Mouse (Mus musculus): ENCODE measurements around the gene Nsun7. TPM values are rescaled to one million over a fixed set of nuclear protein-coding genes. Genes with fewer than 3 reads are reported as not detected.
A peak's percentile ranks its signal among the peaks of the same experiment; 100 is the strongest.
"Not testable (repeated sequence)": the region's sequence is repeated elsewhere in the genome, so short reads cannot be mapped to it uniquely, and the experiment has no call there.

Gene Nsun7
- polyA plus RNA-seq, 1 experiment from 2014 or later = 0.65 TPM

GRCm38 (mm10) chr5:66232456-66232855, 27.2 kb upstream of the Nsun7 start:
- WGBS = 71% methylated on average over 3 of the region's 3 CpGs
- Histone ChIP-seq H3K4me1 (ENCODE audit: control insufficient read depth, insufficient read depth, low read length) (no peaks in the 10 kb centered on the region), H3K9me3 (ENCODE audit: control insufficient read depth, low read length) (no peaks in the 10 kb centered on the region), H3K36me3 (ENCODE audit: control insufficient read depth, insufficient read depth, low read length) (no peaks in the 10 kb centered on the region), H3K27me3 (ENCODE audit: control insufficient read depth, insufficient read depth, low read length) (no peaks in the 10 kb centered on the region), H3K4me2 (ENCODE audit: low read depth) (no peak overlapping the region), H3K27ac (ENCODE audit: low read depth, low read length) (no peak overlapping the region), H3K4me3 (ENCODE audit: low read depth, low read length) (no peak overlapping the region), H3K9ac (ENCODE audit: low read length) (no peak overlapping the region)
- DNase-seq (ENCODE audit: low spot score) (no peak), ATAC-seq (ENCODE audit: insufficient read depth, low FRiP score, low TSS enrichment) (no peak)

GRCm38 (mm10) chr5:66241894-66242293, 17.8 kb upstream of the Nsun7 start:
- H3K36me3 ChIP-seq (ENCODE audit: control insufficient read depth, insufficient read depth, low read length) = no peaks in the 10 kb centered on the region
- H3K9me3 ChIP-seq (ENCODE audit: control insufficient read depth, low read length) = no peaks in the 10 kb centered on the region

DNA sequence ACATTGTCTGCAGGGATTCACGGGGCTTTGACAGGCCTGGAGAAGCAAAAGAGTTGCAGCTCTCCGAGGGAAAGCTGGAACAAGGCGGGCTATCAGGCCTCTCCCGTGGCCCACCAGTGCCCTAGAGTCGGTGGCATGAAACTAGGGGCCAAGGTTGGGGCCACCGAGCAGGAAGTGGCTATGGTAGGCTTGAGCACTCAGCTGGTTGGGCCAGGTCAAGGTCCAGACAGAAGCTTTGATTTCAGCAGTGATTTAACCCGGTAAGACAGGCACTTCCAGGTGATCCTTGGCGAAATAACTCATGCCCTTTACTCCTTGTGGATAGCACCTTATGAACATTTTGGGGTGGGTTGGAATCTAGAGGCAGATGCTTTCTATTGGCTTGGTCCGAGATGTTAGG, 16.2 kb upstream of the Nsun7 start:
- H3K36me3 ChIP-seq (ENCODE audit: control insufficient read depth, insufficient read depth, low read length) = no peaks in the 10 kb centered on the region
- no peaks in the 10 kb centered on the region for H3K4me1 ChIP-seq (ENCODE audit: control insufficient read depth, insufficient read depth, low read length)
- no peaks in the 10 kb centered on the region for H3K27me3 ChIP-seq (ENCODE audit: control insufficient read depth, insufficient read depth, low read length)
- no peak overlapping the region for H3K9ac ChIP-seq (ENCODE audit: low read length)
- H3K4me3 ChIP-seq (ENCODE audit: low read depth, low read length) = no peak overlapping the region
- H3K4me2 ChIP-seq (ENCODE audit: low read depth) = no peak overlapping the region
- WGBS = 81% methylated on average over 9 of the region's 9 CpGs
- no peaks in the 10 kb centered on the region for H3K9me3 ChIP-seq (ENCODE audit: control insufficient read depth, low read length)
- DNase-seq (ENCODE audit: low spot score) = no peak
- no peak for ATAC-seq (ENCODE audit: insufficient read depth, low FRiP score, low TSS enrichment)
- H3K27ac ChIP-seq (ENCODE audit: low read depth, low read length) = no peak overlapping the region

More at GRCm38 (mm10) chr5:66241894-66242293, 17.8 kb upstream of the Nsun7 start:
- no peak overlapping the region for H3K27ac ChIP-seq (ENCODE audit: low read depth, low read length)
- H3K27me3 ChIP-seq (ENCODE audit: control insufficient read depth, insufficient read depth, low read length) = no peaks in the 10 kb centered on the region
- no peak overlapping the region for H3K9ac ChIP-seq (ENCODE audit: low read length)
- no peak overlapping the region for H3K4me2 ChIP-seq (ENCODE audit: low read depth)
- H3K4me3 ChIP-seq (ENCODE audit: low read depth, low read length) = no peak overlapping the region
- DNase-seq (ENCODE audit: low spot score) = no peak
- H3K4me1 ChIP-seq (ENCODE audit: control insufficient read depth, insufficient read depth, low read length) = no peaks in the 10 kb centered on the region
- no peak for ATAC-seq (ENCODE audit: insufficient read depth, low FRiP score, low TSS enrichment)

DNA sequence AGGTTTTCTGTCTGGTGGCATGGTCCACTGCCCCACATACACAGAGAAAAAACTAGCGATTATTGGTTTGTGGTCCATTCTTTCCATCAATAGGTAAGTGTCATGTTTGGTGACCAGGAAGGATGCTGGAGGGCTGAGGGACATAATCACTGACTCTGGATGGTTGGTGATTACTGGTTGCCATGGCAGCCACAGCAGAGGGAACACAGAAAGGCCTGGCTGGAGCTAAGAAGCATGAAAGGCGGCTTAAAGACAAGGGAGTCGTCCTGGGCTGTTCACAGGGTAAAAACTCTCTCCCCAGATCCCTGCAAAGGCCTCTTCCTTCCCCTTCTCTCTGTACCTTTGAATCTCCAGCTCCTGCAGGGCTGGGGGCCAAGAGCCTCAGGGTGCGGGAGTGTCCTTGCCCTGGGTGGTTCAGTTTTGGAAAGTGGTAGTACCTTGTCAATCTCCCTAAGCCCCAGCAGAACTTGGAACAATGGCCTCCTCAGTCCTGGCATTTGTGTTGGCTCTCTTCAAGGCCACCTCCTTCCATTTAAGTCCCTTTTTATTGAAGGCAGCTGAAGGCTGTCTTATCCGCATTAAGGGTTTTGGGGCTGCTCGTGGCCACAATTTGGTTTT, 15.5 kb upstream of the Nsun7 start:
- Histone ChIP-seq H3K4me1 (ENCODE audit: control insufficient read depth, insufficient read depth, low read length) (no peaks in the 10 kb centered on the region), H3K27ac (ENCODE audit: low read depth, low read length) (no peak overlapping the region), H3K36me3 (ENCODE audit: control insufficient read depth, insufficient read depth, low read length) (no peaks in the 10 kb centered on the region), H3K4me2 (ENCODE audit: low read depth) (no peak overlapping the region), H3K9ac (ENCODE audit: low read length) (no peak overlapping the region), H3K4me3 (ENCODE audit: low read depth, low read length) (no peak overlapping the region), H3K9me3 (ENCODE audit: control insufficient read depth, low read length) (no peaks in the 10 kb centered on the region), H3K27me3 (ENCODE audit: control insufficient read depth, insufficient read depth, low read length) (no peaks in the 10 kb centered on the region)
- ATAC-seq (ENCODE audit: insufficient read depth, low FRiP score, low TSS enrichment) (no peak), DNase-seq (ENCODE audit: low spot score) (peak; percentile 42)
- 60% methylated on average over 6 of the region's 6 CpGs for WGBS

GRCm38 (mm10) chr5:66245958-66246497, 13.7 kb upstream of the Nsun7 start:
- ATAC-seq (ENCODE audit: insufficient read depth, low FRiP score, low TSS enrichment) = no peak
- Histone ChIP-seq H3K27ac (ENCODE audit: low read depth, low read length) (no peak overlapping the region), H3K9me3 (ENCODE audit: control insufficient read depth, low read length) (no peaks in the 10 kb centered on the region), H3K4me3 (ENCODE audit: low read depth, low read length) (no peak overlapping the region), H3K36me3 (ENCODE audit: control insufficient read depth, insufficient read depth, low read length) (no peaks in the 10 kb centered on the region), H3K9ac (ENCODE audit: low read length) (no peak overlapping the region), H3K4me1 (ENCODE audit: control insufficient read depth, insufficient read depth, low read length) (no peaks in the 10 kb centered on the region), H3K4me2 (ENCODE audit: low read depth) (no peak overlapping the region), H3K27me3 (ENCODE audit: control insufficient read depth, insufficient read depth, low read length) (no peaks in the 10 kb centered on the region)
- no peak for DNase-seq (ENCODE audit: low spot score)
- 80% methylated on average over 8 of the region's 10 CpGs for WGBS

- H3K4me2 ChIP-seq (ENCODE audit: low read depth) = no peak overlapping the region
- WGBS = 72% methylated on average over 5 of the region's 5 CpGs
- DNase-seq (ENCODE audit: low spot score) (no peak), ATAC-seq (ENCODE audit: insufficient read depth, low FRiP score, low TSS enrichment) (no peak)
- no peak overlapping the region for H3K27ac ChIP-seq (ENCODE audit: low read depth, low read length)
- H3K9me3 ChIP-seq (ENCODE audit: control insufficient read depth, low read length) = no peaks in the 10 kb centered on the region
- no peaks in the 10 kb centered on the region for H3K27me3 ChIP-seq (ENCODE audit: control insufficient read depth, insufficient read depth, low read length)
- H3K4me1 ChIP-seq (ENCODE audit: control insufficient read depth, insufficient read depth, low read length) = no peaks in the 10 kb centered on the region
- H3K9ac ChIP-seq (ENCODE audit: low read length) = no peak overlapping the region
- H3K4me3 ChIP-seq (ENCODE audit: low read depth, low read length) = no peak overlapping the region
- H3K36me3 ChIP-seq (ENCODE audit: control insufficient read depth, insufficient read depth, low read length) = no peaks in the 10 kb centered on the region
Observed at GRCm38 (mm10) chr5:66253219-66253618, 6.5 kb upstream of the Nsun7 start.

- no peak overlapping the region for H3K27ac ChIP-seq (ENCODE audit: low read depth, low read length)
- DNase-seq (ENCODE audit: low spot score) (no peak), ATAC-seq (ENCODE audit: insufficient read depth, low FRiP score, low TSS enrichment) (no peak)
- no peaks in the 10 kb centered on the region for H3K9me3 ChIP-seq (ENCODE audit: control insufficient read depth, low read length)
- H3K27me3 ChIP-seq (ENCODE audit: control insufficient read depth, insufficient read depth, low read length) = no peaks in the 10 kb centered on the region
- no peak overlapping the region for H3K4me2 ChIP-seq (ENCODE audit: low read depth)
- 85% methylated on average over 10 of the region's 10 CpGs for WGBS
- no peak overlapping the region for H3K4me3 ChIP-seq (ENCODE audit: low read depth, low read length)
- H3K36me3 ChIP-seq (ENCODE audit: control insufficient read depth, insufficient read depth, low read length) = no peaks in the 10 kb centered on the region
- no peaks in the 10 kb centered on the region for H3K4me1 ChIP-seq (ENCODE audit: control insufficient read depth, insufficient read depth, low read length)
- H3K9ac ChIP-seq (ENCODE audit: low read length) = no peak overlapping the region
Observed at GRCm38 (mm10) chr5:66255044-66255443, 4.7 kb upstream of the Nsun7 start.

GRCm38 (mm10) chr5:66259000-66259399, 697 bp upstream of the Nsun7 start:
- H3K27ac ChIP-seq (ENCODE audit: low read depth, low read length) = no peak overlapping the region
- WGBS = 84% methylated on average over 2 of the region's 2 CpGs

DNA sequence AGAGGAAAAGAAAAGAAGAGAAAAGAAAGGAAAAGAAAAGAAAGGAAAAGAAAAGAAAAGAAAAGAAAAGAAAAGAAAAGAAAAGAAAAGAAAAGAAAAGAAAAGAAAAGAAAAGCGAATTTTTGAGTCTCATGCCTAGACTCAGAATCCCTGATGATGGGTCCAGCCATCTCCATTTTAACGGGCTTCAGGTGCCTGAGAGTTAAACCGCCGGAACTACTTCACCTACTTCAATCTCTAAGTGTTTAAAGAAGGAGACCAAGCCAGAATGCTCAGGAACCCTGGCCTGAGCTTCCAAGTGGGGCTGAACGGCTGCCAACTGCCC, 304 bp upstream of the Nsun7 start:
- peak overlapping the region; percentile 71 for H3K9ac ChIP-seq (ENCODE audit: low read length)
- DNase-seq (ENCODE audit: low spot score) = not testable (repeated sequence)

More at GRCm38 (mm10) chr5:66259000-66259399, 697 bp upstream of the Nsun7 start:
- Histone ChIP-seq H3K4me2 (ENCODE audit: low read depth) (no peak overlapping the region), H3K9me3 (ENCODE audit: control insufficient read depth, low read length) (no peaks in the 10 kb centered on the region), H3K4me1 (ENCODE audit: control insufficient read depth, insufficient read depth, low read length) (no peaks in the 10 kb centered on the region), H3K27me3 (ENCODE audit: control insufficient read depth, insufficient read depth, low read length) (no peaks in the 10 kb centered on the region), H3K9ac (ENCODE audit: low read length) (no peak overlapping the region), H3K4me3 (ENCODE audit: low read depth, low read length) (no peak overlapping the region), H3K36me3 (ENCODE audit: control insufficient read depth, insufficient read depth, low read length) (no peaks in the 10 kb centered on the region)
- DNase-seq (ENCODE audit: low spot score) (no peak), ATAC-seq (ENCODE audit: insufficient read depth, low FRiP score, low TSS enrichment) (no peak)

More for the DNA sequence above, 304 bp upstream of the Nsun7 start:
- 8% methylated on average over 5 of the region's 5 CpGs for WGBS
- not testable (repeated sequence) for H3K36me3 ChIP-seq (ENCODE audit: control insufficient read depth, insufficient read depth, low read length); H3K27ac ChIP-seq (ENCODE audit: low read depth, low read length); H3K9me3 ChIP-seq (ENCODE audit: control insufficient read depth, low read length); ATAC-seq (ENCODE audit: insufficient read depth, low FRiP score, low TSS enrichment); H3K4me1 ChIP-seq (ENCODE audit: control insufficient read depth, insufficient read depth, low read length); H3K27me3 ChIP-seq (ENCODE audit: control insufficient read depth, insufficient read depth, low read length)
- Histone ChIP-seq H3K4me3 (ENCODE audit: low read depth, low read length) (peak overlapping the region; percentile 65), H3K4me2 (ENCODE audit: low read depth) (peak overlapping the region; percentile 90)

Data from neural tube, embryonic 11.5 days (tissue).